Mouse (Mus musculus): ENCODE results near the gene Serpinc1. TPM values are rescaled to one million over a fixed set of nuclear protein-coding genes. Genes with fewer than 3 reads are reported as not detected.
A peak's percentile ranks its signal among the peaks of the same experiment; 100 is the strongest.
"Not testable (repeated sequence)": the region's sequence is repeated elsewhere in the genome, so short reads cannot be mapped to it uniquely, and the experiment has no call there.

The Serpinc1 gene
- total and polyA plus RNA-seq, 3 experiments, result 0.19 to 1.3 TPM; not detected in 1

- not testable (repeated sequence) for H3K4me1 ChIP-seq (ENCODE audit: control insufficient read depth in 1 of 2, insufficient read depth in 2 of 2, low read length in 2 of 2); H3K4me3 ChIP-seq (ENCODE audit: control insufficient read depth in 1 of 2, insufficient read depth in 1 of 2, low read depth in 2 of 2, low read length in 2 of 2); H3K27ac ChIP-seq (ENCODE audit: control insufficient read depth, low read depth, low read length); H3K9ac ChIP-seq (ENCODE audit: control insufficient read depth, low read depth, low read length, poor library complexity, severe bottlenecking); DNase-seq (ENCODE audit: low read depth, low spot score); H3K9me3 ChIP-seq (replicated peaks; ENCODE audit: insufficient read depth, low read length); H3K79me2 ChIP-seq (ENCODE audit: control insufficient read depth, insufficient read depth, low read length, poor library complexity); H3K27me3 ChIP-seq (ENCODE audit: control insufficient read depth in 1 of 2, insufficient read depth in 2 of 2, low read length in 2 of 2)
- H3K36me3 ChIP-seq (ENCODE audit: control insufficient read depth in 1 of 2, insufficient read depth in 2 of 2, low read length in 2 of 2), result peaks cover 0 to 35% of the 10 kb centered on the region in 2 experiments; a peak in 3 of 4 replicates
- peak; percentile 48; the same call in 1 of the 2 replicates for TF ChIP-seq ZNF384 (IDR thresholded peaks at IDR 0.05; ENCODE audit: low read depth, low read length)
These were observed 50.0 kb downstream of the Serpinc1 start for GRCm38 (mm10) chr1:161028427-161028826.

DNA sequence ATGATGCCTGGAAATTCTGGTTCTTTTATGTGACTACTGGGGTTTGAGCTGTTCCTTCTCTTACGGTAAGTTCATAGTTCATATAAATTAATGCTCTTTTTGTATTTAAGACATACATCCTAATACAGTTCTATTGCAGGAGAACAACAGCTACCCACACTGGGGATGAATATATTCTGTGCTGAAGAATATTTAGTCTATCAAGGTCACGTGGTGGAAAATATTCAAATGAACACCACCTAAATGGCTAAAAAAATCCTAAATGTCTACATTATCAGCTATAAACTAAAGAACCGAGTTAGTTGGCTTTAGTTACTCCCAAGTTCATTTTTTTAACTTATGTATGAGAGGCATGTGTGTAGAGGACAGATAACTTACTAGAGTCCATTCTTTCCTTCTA lies 51.7 kb downstream of the Serpinc1 start:
- DNase-seq (ENCODE audit: low read depth, low spot score), result no peak
- H3K27ac ChIP-seq (ENCODE audit: control insufficient read depth, low read depth, low read length), result no peak overlapping the region
- no peak for TF ChIP-seq POLR2A (IDR thresholded peaks at IDR 0.05; ENCODE audit: control insufficient read depth in 1 of 2, insufficient read depth in 1 of 2, low read depth in 1 of 2, low read length in 2 of 2, poor library complexity in 1 of 2)
- TF ChIP-seq MYB (IDR thresholded peaks at IDR 0.05; ENCODE audit: low read depth, low read length), result no peak
- no peak for TF ChIP-seq USF1 (IDR thresholded peaks at IDR 0.05; ENCODE audit: low read depth, low read length)
- TF ChIP-seq MEF2A (IDR thresholded peaks at IDR 0.05; ENCODE audit: extremely low read depth, insufficient replicate concordance, low read depth, low read length, poor library complexity, severe bottlenecking), result no peak
- TF ChIP-seq MYC (IDR thresholded peaks at IDR 0.05; ENCODE audit: low read depth, low read length), result no peak
- TF ChIP-seq MAFK (IDR thresholded peaks at IDR 0.05; ENCODE audit: borderline replicate concordance, low read depth, low read length), result no peak
- TF ChIP-seq RCOR1 (IDR thresholded peaks at IDR 0.05; ENCODE audit: low read depth, low read length), result no peak
- no peak for TF ChIP-seq ETS1 (IDR thresholded peaks at IDR 0.05; ENCODE audit: low read depth, low read length)
- no peak for TF ChIP-seq CTCF (IDR thresholded peaks at IDR 0.05 in 2 of 3, conservative IDR thresholded peaks at IDR 0.05 in 1 of 3; ENCODE audit: control insufficient read depth in 1 of 3, insufficient read depth in 1 of 3, low read depth in 2 of 3, low read length in 3 of 3, poor library complexity in 1 of 3, severe bottlenecking in 1 of 3)
- no peak for TF ChIP-seq ZC3H11A (IDR thresholded peaks at IDR 0.05; ENCODE audit: low read depth, low read length)
- TF ChIP-seq NRF1 (IDR thresholded peaks at IDR 0.05; ENCODE audit: insufficient read depth, low read depth, low read length, poor library complexity, severe bottlenecking), result no peak
- no peak for TF ChIP-seq CHD2 (IDR thresholded peaks at IDR 0.05; ENCODE audit: low read length)
- TF ChIP-seq ZMIZ1 (IDR thresholded peaks at IDR 0.05; ENCODE audit: low read depth, low read length), result no peak
- TF ChIP-seq TBP (IDR thresholded peaks at IDR 0.05; ENCODE audit: low read depth, low read length), result no peak
- no peak for TF ChIP-seq KAT2A (conservative IDR thresholded peaks at IDR 0.05; ENCODE audit: low read depth, low read length)
- TF ChIP-seq HCFC1 (IDR thresholded peaks at IDR 0.05; ENCODE audit: low read depth, low read length), result no peak
- TF ChIP-seq EP300 (IDR thresholded peaks at IDR 0.05; ENCODE audit: low read depth in 1 of 2, low read length in 2 of 2), result no peak
- no peak for TF ChIP-seq ZKSCAN1 (IDR thresholded peaks at IDR 0.05; ENCODE audit: low read depth, low read length)
- no peak for TF ChIP-seq TAL1 (IDR thresholded peaks at IDR 0.05; ENCODE audit: low read length)
- H3K36me3 ChIP-seq (ENCODE audit: control insufficient read depth in 1 of 2, insufficient read depth in 2 of 2, low read length in 2 of 2), result peaks cover 0 to 35% of the 10 kb centered on the region in 2 experiments; a peak in 3 of 4 replicates
- peaks cover 17% of the 10 kb centered on the region for H3K79me2 ChIP-seq (ENCODE audit: control insufficient read depth, insufficient read depth, low read length, poor library complexity)
- no peak overlapping the region for H3K4me3 ChIP-seq (ENCODE audit: control insufficient read depth in 1 of 2, insufficient read depth in 1 of 2, low read depth in 2 of 2, low read length in 2 of 2)
- H3K4me1 ChIP-seq (ENCODE audit: control insufficient read depth in 1 of 2, insufficient read depth in 2 of 2, low read length in 2 of 2), result peaks cover 2 to 9% of the 10 kb centered on the region in 2 experiments
- no peak overlapping the region for H3K9ac ChIP-seq (ENCODE audit: control insufficient read depth, low read depth, low read length, poor library complexity, severe bottlenecking)
- no peaks in the 10 kb centered on the region for H3K27me3 ChIP-seq (ENCODE audit: control insufficient read depth in 1 of 2, insufficient read depth in 2 of 2, low read length in 2 of 2)
- no peaks in the 10 kb centered on the region for H3K9me3 ChIP-seq (replicated peaks; ENCODE audit: insufficient read depth, low read length)
